Mouse (Mus musculus) adrenal gland, postnatal 0 days (tissue): ENCODE results near the gene Large1. TPM values are rescaled to one million over a fixed set of nuclear protein-coding genes. Genes with fewer than 3 reads are reported as not detected.

Source experiments
- microRNA-seq: library from miRNA; unstranded; fragments of <30 nt; microRNA quantifications from one replicate; pipeline ENCODE4, GENCODE M21; 2016; ENCODE audit warnings: borderline replicate concordance; ENCODE audit not compliant: insufficient number of aligned reads
- polyA plus RNA-seq: library from polyadenylated mRNA; unstranded; fragments of >200 nt; fragmentation: Nextera tagmentation; extraction: Ambion mirVana; gene quantifications from 2 replicates; pipeline ENCODE4 v1.2.1, GENCODE M21; 2015

The Large1 gene
- 4.4 and 5.8 TPM in 2 replicates for polyA plus RNA-seq

GRCm38 (mm10) chr8:73353108-73353793, at the start of gene Large1:
TSS of gene Large1 (minus strand) at chr8:73353540.

Small RNAs within 50 kb of the gene (microRNA-seq; reads per million reads assigned to microRNA genes)
- gene Mir28b, result not detected
